Mouse (Mus musculus) neural tube, embryonic 10.5 days (tissue): ENCODE measurements around the gene Slc39a7.
"Not testable (repeated sequence)": the region's sequence is repeated elsewhere in the genome, so short reads cannot be mapped to it uniquely, and the experiment has no call there.

Experiments
- DNase-seq: peaks from one replicate; pipeline ENCODE4 v3.0.0-alpha.2; 2017; ENCODE audit warnings: low spot score; ENCODE audit errors: extremely low spot score

The Slc39a7 gene

GRCm38 (mm10) chr17:34030861-34031326 is 588 bp downstream of the Slc39a7 start:
- DNase-seq, result no peak

DNA sequence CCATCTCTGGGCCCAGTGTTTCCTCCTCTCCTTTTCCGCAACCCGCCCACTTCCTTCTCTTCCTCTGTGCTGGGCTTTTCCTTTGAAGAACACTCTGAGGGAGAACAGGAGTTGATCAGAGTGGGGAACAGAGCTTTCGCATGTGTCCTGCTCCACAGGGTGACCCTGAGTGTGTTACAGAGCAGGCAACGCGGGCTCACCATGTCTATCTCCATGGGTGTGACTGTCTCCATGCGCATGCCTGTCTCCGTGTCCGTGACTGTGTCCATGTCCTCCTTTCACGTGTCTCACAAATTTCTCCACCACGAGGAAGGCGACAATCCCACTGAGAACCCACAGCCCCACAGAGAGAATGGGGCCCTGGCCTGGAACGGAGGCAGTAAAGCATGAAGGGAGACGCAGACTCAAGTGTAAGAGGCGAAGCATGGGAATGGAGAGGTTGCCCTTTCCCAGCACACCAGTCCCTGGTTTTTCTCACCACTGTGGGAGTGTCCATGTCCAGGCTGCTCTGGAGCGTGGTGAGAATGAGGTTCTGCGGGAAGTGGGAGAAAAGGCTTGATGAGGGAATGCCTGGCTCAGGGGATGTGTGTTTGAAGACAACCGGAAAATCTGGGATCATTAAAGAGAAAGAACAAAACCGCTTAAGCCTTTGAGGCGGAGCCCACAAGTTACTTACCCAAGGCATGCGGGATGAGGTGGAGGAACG is 1.4 kb downstream of the Slc39a7 start:
- no peak for DNase-seq

DNA sequence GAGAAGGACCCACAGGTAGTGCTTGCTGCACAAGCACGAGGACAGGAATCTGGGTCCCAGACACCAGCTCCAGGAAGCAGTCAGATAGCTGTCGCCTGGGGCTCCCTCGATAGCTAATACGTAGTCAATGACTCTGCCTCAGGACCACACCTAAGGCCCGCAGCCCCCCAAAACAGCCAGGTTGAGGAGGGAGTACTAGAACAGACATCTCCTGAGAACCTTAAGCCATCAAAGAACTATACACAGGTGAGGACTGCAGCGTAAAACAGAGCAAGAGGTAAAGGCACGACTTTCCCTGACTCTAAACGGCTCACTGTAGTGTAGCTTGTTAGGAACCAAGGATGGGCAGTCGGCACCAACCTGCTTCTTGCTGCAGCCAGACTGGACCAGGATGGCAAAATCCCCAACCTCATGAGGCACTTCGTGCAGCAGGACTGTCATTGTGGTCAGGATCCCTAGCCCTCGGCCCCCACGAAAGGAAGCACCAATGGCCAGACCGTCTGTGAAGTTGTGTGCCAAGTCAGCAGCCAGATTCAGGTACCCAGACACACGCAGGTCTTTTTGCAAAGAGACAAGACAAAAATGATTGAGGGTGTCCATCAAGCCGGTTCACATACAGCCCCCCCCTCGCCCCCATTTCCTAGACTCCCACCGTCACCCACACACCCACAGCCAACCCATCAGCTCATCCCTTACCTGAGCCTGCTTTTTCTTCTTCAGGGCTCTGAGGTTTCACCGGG is 2.2 kb downstream of the Slc39a7 start:
- DNase-seq, result no peak

GRCm38 (mm10) chr17:34028501-34029149 is 2.9 kb downstream of the Slc39a7 start:
- no peak for DNase-seq

- DNase-seq, result peak; percentile 95
Measured at GRCm38 (mm10) chr17:34027656-34028223, 3.7 kb downstream of the Slc39a7 start, which contains the start of gene H2-Ke6. TSS of gene H2-Ke6 (minus strand) at chr17:34028060.

- peak; percentile 39 for DNase-seq
Measured at GRCm38 (mm10) chr17:34026917-34027655, 4.4 kb downstream of the Slc39a7 start.

GRCm38 (mm10) chr17:34026221-34026620 is 5.3 kb downstream of the Slc39a7 start:
- no peak for DNase-seq

GRCm38 (mm10) chr17:34025756-34026151 is 5.7 kb downstream of the Slc39a7 start:
- peak; percentile 90 for DNase-seq

DNA sequence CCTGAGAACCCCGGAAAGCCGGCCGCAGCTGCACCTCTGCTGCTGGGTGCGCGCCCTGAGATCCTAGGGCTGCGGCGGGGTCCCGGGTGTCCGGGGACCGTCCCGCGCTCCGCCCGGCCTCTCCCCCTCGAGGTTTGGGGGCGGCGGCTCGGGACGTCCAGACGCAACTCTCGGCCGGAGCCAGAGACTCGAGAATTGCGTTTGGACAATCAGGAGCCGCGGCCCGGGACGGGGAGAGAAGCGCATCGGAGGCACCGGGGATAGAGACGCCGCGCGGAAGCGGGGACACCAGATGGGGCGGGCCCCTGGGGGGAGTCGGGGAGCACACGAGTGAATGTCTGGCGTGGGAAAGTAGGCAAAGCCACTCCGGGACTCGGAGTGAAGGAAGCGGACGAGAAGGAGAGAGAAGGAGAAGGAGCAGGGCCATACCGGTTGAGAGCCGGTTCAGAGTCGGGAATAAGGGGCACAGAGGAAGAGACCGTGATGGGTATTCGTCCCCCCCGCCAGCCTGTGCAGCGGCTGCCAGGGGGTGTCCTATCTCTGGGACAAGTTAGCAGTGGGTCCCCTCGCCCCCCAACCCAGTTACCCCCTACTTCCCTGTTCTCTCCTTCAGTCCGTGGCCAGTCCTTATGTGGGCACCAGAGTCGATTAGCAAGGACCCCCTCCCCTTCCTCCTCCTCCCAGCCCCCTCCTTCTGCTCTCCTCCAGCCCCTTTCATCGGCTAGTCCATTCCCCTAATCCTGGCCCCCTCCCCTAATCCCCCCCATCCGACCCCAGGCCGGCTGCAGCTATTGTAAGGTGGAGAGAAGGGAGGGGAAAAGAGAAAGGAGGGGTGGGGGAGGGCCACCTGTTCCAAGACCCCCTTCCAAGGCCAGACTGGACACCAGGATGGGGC is 6.4 kb downstream of the Slc39a7 start:
- peak; percentile 78 for DNase-seq

DNA sequence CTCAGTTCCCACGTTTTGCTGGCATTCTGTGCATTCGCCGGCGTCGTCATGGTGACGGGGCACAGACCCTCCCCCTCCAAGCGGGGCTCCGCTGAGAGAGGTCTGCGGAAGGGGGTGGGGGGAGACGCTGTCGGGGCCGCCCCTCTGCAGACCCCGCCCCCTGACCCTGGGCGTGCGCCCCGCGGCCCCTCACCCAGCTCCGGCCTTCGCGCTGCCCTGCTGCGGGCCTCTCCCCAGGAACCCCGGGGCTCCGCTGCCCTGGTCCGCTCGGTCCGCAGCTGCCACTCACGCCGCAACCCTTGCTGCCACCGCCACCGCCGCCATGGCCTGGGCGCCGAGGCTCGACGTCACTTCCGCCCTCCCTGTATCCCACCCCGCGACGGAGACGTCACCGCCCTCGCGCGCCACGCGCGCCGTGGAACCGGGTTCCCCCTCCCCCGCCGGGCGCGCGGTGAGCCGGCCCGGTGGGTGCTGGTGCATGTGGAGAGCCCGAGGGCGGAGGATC is 7.1 kb downstream of the Slc39a7 start, which contains the start of gene Ring1:
TSS of gene Ring1 (minus strand) at position 364 of the 505 bp plus-strand sequence.
- peak; percentile 95 for DNase-seq

GRCm38 (mm10) chr17:34023678-34024077 is 7.8 kb downstream of the Slc39a7 start:
- DNase-seq, result no peak

GRCm38 (mm10) chr17:34022987-34023386 is 8.5 kb downstream of the Slc39a7 start:
- no peak for DNase-seq

- no peak for DNase-seq
Measured at GRCm38 (mm10) chr17:34022414-34022783, 9.1 kb downstream of the Slc39a7 start.

DNA sequence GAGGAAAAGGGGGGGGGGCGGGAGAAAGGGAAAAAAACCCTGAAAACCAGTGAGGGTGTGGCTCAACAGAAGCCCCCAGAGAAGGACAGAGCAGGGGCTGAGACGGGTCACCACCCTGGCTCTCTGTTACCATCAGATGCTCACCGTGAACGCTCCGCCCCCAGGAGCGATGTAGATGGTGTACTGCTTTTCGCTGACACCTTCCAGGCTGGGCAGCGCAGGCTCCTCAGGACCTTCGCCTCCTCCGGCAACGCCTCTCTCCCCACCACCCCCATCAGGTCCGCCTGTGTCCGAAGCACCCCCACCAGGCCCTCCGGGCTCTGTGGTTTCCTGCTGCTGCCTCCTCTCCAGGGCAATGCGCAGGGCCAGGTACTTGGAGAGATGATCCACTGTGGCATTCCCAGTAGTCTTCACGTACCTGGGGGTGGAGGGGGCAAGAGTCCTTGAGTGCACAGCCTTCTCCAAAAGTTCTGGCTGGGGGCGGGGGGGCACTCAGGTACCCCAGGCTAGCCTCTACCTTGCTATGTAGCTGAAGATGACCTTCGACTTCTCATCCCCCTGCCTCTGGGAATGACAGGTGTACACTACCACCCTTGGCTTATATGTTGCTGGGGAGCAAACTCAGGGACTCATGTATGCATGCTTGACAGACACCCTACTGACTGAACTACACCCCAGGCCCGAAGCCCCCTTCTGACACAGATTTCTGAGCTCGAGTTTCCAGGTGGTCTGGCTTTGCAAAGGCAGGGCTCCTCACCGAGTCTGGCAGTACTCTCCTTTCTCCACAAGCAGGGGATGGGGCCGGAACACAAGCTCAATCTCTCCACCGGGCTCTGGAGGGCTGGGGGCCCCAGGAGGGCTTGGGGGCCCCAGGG is 9.7 kb downstream of the Slc39a7 start:
- no peak for DNase-seq

- DNase-seq, result no peak
Measured at GRCm38 (mm10) chr17:34013436-34013835, 18.0 kb downstream of the Slc39a7 start.

GRCm38 (mm10) chr17:34010156-34010555 is 21.3 kb downstream of the Slc39a7 start:
- DNase-seq, result no peak

DNA sequence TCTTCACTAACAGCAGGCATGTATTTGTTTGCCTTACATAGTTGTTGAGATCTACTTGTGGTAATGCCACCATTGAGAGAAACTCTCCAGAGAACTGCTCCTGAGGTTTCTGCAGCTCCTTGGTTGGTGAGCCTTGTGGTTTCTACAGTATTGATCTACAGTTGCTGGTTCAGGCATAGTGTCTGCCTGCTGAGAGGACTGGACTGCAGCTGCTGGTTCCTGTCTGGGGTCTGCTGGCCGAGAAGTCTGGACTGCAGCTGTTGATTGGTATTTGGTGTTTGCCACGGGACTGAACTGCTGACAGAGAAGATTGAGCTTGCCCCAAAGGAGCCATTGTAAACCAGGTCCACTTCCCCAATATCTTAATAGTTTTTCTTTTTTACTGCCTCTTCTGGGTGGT is 24.9 kb downstream of the Slc39a7 start:
- DNase-seq, result no peak

DNA sequence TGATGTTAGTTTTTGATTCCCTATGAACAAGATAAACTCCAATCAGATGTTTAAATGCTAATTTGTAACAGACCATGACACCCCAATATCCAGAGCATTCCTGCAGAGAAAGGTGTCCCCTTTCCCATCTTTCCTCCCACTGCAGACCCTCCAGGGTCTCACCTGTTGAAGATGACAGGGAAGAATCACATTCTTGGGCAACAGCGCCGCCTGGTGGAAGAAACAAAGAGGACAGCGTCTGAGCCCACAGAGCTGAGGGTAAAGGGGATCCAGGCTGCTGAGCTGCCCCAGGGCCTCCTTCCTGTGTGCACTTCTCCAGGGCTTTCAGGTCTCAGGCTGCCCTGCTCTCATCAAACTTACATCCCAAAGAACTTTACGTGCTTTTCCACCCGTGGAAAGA is 28.1 kb downstream of the Slc39a7 start:
- peak; percentile 76 for DNase-seq

GRCm38 (mm10) chr17:34000796-34001195 is 30.7 kb downstream of the Slc39a7 start:
- not testable (repeated sequence) for DNase-seq
